Mouse (Mus musculus) kidney, postnatal 14 days (tissue): ENCODE results near the gene Suox.
"Not testable (repeated sequence)": the region's sequence is repeated elsewhere in the genome, so short reads cannot be mapped to it uniquely, and the experiment has no call there.

Source experiments
- DNase-seq: peaks from one replicate; pipeline ENCODE4 v3.0.0; 2022; ENCODE audit warnings: mixed read lengths

Suox gene

DNA sequence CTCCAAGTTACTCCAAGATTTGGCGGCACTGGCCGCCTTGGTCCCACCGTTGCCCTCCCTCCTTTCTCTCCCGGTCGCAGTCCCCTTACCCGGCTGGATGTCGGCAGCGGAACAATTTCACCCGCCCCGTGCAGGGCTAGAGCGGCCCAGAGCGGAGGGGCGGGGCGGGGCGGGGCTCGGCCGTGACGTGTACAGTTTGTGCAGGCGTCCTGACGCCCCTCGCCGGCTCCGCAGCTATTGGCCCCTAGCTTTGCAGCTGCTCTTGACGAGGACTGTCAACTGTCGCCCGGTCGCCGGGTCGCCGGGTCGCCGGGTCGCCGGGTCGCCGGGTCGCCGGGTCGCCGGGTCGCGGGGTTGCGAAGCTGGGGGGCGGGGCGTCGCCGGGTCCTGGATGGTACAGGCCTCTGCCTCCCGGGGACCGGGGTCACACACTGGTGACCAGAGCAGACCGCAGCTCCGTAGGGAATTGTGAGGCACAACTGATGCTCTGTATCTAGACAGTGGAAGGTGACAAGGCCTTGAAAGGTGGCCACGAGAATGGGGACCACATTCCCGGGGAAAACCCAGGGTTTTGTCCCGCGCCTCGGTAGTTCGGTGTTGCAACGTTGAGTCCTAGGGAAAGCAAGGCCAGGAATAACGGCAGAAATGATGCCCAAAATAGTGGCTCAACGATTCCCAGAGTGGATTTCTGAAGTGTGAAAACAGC is at the start of gene Suox:
TSS of gene Suox (minus strand) at position 311 of the 706 bp plus-strand sequence.
- peak; percentile 92 for DNase-seq

DNA sequence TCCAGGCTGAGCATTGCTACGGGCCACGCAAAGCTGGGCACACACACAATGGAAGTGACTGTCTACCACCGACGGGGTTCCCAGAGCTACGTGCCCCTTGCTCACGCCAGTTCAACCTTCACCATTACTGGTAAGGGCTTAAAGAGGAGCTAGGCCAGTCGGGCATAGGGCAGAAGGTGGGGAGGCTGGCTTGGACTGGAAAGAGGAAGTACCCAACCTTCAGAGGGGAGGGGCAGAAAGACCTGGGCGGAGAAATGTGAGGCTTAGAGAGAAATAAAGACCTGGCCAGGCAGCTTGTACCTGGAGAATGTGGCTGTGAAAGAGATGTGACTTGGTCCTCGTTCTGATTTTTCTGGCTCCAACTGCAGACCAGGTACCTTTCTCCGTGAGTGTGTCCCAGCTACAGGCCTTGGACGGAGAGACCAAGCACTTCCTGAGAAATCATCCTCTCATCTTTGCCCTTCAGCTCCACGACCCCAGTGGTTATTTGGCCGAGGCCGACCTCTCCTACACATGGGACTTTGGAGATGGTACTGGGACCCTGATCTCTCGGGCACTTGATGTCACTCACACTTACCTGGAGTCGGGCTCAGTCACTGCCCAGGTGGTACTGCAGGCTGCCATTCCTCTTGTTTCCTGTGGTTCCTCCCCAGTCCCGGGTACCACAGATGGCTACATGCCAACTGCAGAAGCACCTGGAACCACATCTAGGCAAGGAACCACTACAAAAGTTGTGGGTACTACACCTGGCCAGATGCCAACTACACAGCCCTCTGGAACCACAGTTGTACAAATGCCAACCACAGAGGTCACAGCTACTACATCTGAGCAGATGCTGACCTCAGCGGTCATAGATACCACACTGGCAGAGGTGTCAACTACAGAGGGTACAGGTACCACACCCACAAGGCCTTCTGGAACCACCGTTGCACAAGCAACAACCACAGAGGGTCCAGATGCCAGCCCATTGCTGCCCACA is 42.0 kb upstream of the Suox start:
- DNase-seq, result no peak

GRCm38 (mm10) chr10:128711318-128711717 is 37.4 kb upstream of the Suox start:
- DNase-seq, result not testable (repeated sequence)

DNA sequence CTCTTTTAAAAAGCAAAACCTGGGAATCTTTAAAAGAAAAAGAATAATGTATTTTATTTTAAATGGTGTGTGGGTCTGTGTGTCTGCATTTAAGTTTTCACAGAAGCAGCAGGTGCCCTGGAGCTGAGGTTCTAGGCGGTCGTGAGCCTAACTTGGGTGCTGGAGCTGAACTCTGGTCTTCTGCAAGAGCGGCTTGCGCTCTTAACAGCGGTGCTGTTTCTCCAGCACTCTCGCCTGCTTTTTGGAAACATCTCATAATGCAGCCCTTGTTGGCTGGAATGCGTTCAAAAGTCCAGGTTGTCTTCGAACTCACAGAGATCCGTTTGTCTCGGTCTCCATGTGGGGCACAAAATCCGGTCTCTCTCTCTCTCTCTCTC is 31.4 kb upstream of the Suox start:
- DNase-seq, result no peak

DNA sequence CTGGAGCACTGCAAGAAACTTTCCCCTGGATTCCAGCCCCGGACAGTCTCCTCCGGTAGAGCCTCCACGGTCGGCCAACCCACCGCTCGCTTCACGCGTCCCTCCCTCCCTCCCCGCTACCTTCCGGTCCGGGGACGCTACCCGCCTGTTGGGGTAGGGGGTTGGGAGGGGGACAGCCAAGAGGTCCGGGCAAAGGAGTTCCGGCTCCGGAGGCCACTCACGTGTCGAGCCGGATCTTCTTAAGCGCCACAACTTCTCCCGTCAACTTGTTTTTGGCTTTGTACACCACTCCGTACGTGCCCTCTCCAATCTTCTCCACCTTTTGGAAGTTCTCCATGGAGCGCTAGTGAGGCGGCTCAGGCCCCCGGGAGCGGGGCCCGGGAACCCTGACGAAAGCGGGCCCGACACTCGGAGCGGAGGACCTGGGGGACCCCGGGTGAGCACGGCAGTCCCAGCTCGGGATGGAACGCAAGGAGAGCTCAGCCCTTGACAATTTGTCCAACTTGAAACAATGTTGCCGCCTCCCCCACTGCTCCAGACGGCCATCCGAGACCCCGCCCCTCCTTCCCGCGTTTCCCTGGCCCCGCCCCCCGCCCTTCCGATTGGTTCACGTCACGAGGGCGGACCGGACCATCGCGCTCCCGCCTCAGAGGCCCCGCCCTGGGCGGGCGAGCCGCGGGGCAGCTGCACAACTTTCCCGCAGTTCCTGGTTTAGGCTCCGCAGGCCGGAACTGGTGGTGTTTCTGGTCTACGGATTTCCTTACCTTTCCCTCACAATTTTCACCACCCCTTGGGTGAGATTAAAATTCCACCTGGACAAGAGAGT is 30.8 kb upstream of the Suox start, which contains the start of gene Cdk2:
TSS of gene Cdk2 (minus strand) at position 541 of the 826 bp plus-strand sequence.
- peak; percentile 96 for DNase-seq

DNA sequence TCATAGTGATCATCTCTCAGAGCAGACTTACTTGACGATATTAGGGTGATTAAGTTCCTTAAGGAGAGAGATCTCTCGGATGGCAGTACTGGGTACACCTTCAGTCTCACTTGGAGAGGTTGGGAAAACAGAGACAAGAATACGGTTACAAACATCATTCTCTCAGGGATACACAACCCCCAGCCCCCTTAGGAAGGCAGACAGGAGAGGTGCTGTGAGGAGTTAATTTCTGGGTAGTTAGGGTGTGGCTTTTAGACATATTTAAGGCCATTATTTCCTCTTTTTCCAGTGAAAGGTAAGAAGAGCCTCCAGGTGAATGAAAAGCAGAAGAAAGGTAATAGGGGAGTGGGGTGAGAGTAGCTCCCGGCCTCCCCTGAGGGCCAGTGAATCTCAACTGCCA is 30.0 kb upstream of the Suox start, which contains the start of gene Pmel:
TSS of gene Pmel (plus strand) at position 301 of the 400 bp plus-strand sequence.
- no peak for DNase-seq

- DNase-seq, result no peak
Measured at GRCm38 (mm10) chr10:128702328-128703007, 28.6 kb upstream of the Suox start.

DNA sequence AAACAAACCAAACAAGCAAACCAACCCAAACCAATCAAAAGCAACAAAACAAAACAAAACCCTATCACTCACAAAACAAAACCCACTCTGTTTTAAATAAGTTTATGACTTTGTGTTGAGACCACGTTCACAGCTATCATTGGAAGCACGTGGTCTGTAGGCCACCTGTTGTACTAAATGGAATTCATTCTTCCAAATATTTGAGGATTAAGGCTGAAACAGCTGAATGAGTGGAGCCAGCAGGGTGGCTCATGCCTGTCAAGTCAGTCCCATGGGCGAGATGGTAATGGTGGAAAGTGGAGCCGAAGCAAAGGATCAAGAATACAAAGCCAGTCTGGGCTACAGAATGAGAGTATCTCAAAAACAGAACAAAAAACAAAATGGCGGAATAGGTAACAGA is 26.8 kb upstream of the Suox start:
- no peak for DNase-seq

DNA sequence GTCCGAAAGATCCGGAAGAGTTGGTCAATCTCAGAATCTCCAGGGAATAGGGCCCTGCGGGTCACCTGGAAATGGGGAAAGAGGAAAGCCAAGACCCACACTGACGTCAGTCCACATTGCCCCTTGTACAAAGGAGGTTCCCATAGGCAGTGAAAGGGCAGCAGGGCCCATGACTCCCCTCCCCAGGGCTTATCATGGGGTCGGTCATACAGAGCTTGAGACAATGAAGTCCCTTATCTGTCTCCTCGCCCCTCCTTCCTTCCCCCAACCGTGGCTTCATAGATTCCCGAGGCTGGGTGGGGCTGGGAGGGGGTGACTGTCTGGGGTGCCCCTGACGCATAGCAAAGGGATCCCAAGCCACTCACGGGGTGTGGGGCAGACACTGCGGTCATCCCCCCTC is 25.7 kb upstream of the Suox start:
- no peak for DNase-seq

DNA sequence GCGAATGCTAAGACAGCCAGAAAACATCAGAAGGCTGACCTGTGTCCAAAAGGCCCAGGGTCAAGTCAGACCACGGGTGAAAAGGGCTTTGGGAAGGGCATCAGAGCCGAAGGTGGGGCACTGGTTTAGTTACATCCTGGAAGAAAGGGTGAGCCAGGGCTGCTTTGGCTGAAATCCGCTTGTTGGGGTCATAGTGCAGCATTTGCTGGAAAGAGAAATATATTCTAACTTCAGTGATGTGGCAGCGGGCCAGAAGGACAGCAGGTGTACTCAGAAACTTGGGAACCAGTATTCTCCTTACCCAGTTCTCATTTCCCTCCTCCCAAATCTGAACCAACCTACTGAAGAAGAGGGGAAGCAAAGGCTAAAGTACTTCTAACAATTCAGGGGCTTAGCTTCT is 25.1 kb upstream of the Suox start:
- DNase-seq, result peak; percentile 69

GRCm38 (mm10) chr10:128697072-128697725 is 23.3 kb upstream of the Suox start:
- no peak for DNase-seq

- DNase-seq, result peak; percentile 99
Measured at GRCm38 (mm10) chr10:128695992-128696807, 22.3 kb upstream of the Suox start, which contains the start of gene Rab5b. Gene Rab5b (minus strand): TSS chr10:128696264.

- DNase-seq, result no peak
Measured at GRCm38 (mm10) chr10:128695411-128695991, 21.6 kb upstream of the Suox start.

GRCm38 (mm10) chr10:128674469-128675008 is 666 bp upstream of the Suox start:
- peak; percentile 55 for DNase-seq

- DNase-seq, result no peak
Measured at GRCm38 (mm10) chr10:128671148-128671547, 2.7 kb downstream of the Suox start.

DNA sequence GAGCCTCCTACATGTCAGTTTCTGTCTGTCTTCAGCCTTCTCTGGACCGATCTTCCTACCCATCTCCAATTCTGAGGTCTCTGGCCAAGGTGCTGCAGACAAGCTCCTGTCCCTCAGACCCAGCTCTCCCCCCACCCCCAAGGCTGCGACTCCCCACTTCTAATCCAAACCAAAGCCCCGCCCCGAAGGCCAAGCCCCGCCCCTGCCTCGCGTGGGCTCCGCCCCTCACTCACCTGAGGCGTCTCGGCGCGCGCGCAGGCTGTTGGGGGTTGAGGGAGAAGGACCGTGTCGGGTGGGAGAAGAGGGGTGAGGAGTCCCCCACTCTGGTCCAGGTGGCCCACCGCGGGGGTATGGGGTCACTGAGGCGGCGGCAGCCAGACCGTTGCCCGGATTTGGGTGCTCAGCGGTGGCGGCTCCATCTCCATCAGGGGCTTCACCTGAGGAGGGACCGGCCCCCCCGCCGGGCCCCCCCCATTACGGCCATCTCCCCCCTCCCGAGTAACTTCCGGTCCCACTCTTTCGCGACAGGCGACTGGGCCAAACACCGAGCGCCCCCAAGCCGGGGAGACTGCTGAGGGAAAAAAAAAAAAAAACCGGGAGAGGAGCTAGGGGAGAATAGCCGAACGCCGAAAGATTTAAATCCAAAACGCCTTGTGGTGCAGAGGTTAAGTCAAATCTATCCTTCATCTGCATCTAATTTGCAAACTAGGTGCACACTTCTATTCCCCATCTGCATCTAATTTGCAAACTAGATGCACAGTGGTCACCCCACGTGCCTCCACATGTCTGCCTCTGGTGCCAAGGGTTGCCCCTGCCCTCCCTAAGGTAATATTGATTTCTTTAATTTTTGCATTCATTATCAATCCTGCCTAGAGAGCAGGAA is 4.8 kb downstream of the Suox start:
- DNase-seq, result peak; percentile 85

- DNase-seq, result no peak
Measured at GRCm38 (mm10) chr10:128665806-128666205, 8.1 kb downstream of the Suox start.

- DNase-seq, result no peak
Measured at GRCm38 (mm10) chr10:128665307-128665706, 8.6 kb downstream of the Suox start.

DNA sequence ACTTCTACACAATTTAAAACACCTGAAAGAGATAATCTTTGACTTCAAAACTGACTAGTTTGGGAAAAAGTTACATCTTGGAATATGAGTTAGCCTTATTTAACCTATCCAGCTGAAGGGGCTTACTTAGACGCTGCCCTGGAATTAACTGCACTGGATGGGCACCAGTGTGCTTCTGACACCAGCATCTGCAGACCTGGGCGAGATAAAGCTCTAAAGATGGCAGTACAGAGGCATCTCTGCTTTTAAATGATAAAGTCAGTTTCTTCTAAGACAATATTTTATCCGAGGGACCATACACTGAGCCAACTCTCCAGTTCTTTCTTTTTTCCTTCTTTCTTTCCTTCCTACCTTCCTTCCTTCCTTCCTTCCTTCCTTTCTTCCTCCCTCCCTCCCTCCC is 9.1 kb downstream of the Suox start:
- DNase-seq, result no peak
